Mouse (Mus musculus): ENCODE measurements around the gene Aldh9a1. TPM values are rescaled to one million over a fixed set of nuclear protein-coding genes. Genes with fewer than 3 reads are reported as not detected.
A peak's percentile ranks its signal among the peaks of the same experiment; 100 is the strongest.

Gene Aldh9a1
- polyA plus RNA-seq, 1 experiment from 2014 or later: 30.8 TPM

DNA sequence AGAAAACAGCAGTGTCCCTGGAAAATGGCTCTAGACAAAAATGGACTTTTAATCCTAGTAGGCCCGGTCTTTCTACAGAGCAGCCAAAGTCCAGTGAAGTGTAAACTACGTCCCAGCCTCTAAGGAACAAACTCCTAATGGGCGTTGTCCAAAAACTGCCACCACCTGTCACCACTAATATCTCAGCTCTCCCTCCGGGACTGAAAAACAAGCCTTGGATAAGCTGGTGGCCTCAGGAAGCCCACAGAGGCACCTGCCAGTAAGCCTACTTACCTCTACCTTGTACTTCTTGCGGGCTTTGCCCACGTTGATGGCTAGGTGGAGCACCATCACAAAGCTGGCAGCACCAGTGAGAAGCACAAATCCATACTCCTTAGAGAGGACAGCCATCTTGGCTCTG is 28.2 kb downstream of the Aldh9a1 start:
- H3K27ac ChIP-seq: no peak overlapping the region
- H3K27me3 ChIP-seq (replicated peaks): no peaks in the 10 kb centered on the region; the same call in 1 of the 2 replicates
- no peak overlapping the region for H3K4me3 ChIP-seq
- H3K36me3 ChIP-seq: no peaks in the 10 kb centered on the region; the same call in 1 of the 2 replicates
- WGBS: 75% methylated on average over 6 of the region's 6 CpGs
- no peak overlapping the region for H3K4me2 ChIP-seq (replicated peaks)
- no peak overlapping the region for H3K9ac ChIP-seq
- peaks cover 11% of the 10 kb centered on the region for H3K4me1 ChIP-seq
- H3K9me3 ChIP-seq: no peaks in the 10 kb centered on the region
- ATAC-seq (ENCODE audit: low FRiP score, low read depth): no peak

- no peaks in the 10 kb centered on the region for H3K9me3 ChIP-seq
- WGBS: 79% methylated on average over 5 of the region's 5 CpGs
- H3K4me1 ChIP-seq: peaks cover 6% of the 10 kb centered on the region; the same call in 1 of the 2 replicates
- H3K27me3 ChIP-seq (replicated peaks): no peaks in the 10 kb centered on the region; the same call in 1 of the 2 replicates
- no peak for ATAC-seq (ENCODE audit: low FRiP score, low read depth)
- H3K9ac ChIP-seq: no peak overlapping the region
- H3K4me2 ChIP-seq (replicated peaks): no peak overlapping the region
- no peaks in the 10 kb centered on the region; the same call in 1 of the 2 replicates for H3K36me3 ChIP-seq
- H3K4me3 ChIP-seq: no peak overlapping the region
- H3K27ac ChIP-seq: no peak overlapping the region
Observed at GRCm38 (mm10) chr1:167379751-167380150, 30.0 kb downstream of the Aldh9a1 start.

DNA sequence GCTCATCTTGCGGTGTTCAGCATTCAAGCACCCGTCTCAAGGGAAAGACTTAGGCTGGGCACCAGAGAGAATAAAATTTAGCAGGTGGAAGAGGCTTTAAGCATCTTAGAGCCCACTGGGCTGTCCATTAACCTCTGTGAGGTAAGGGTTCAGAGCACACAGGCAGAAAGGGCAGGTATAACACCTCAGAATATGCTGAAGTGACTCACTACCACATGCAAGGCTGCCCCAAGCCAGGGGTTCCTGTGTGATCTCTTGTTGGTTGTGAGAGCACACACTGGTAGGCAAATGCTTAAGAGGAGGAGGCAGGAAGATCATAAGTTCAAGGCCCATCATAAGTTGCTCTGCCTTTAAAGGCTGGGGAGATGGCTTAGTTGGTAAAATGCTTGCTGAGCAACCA is 30.4 kb downstream of the Aldh9a1 start:
- 88% methylated on average over 2 of the region's 2 CpGs for WGBS
- ATAC-seq (ENCODE audit: low FRiP score, low read depth): no peak
- Histone ChIP-seq H3K27me3 (replicated peaks) (no peaks in the 10 kb centered on the region), H3K4me1 (0 out of 2 replicates have a peak, but pooled peaks cover 6% of the 10 kb centered on the region), H3K9me3 (no peaks in the 10 kb centered on the region), H3K4me3 (no peak overlapping the region), H3K9ac (no peak overlapping the region), H3K27ac (no peak overlapping the region), H3K36me3 (no peaks in the 10 kb centered on the region; the same call in 1 of the 2 replicates), H3K4me2 (replicated peaks) (no peak overlapping the region)

- H3K9ac ChIP-seq: no peak overlapping the region
- no peak overlapping the region for H3K4me2 ChIP-seq (replicated peaks)
- no peak overlapping the region for H3K27ac ChIP-seq
- WGBS: 83% methylated on average over 8 of the region's 8 CpGs
- no peak for ATAC-seq (ENCODE audit: low FRiP score, low read depth)
- 0 out of 2 replicates have a peak, but pooled peaks cover 6% of the 10 kb centered on the region for H3K4me1 ChIP-seq
- no peaks in the 10 kb centered on the region; the same call in 1 of the 2 replicates for H3K36me3 ChIP-seq
- H3K9me3 ChIP-seq: no peaks in the 10 kb centered on the region
- no peak overlapping the region for H3K4me3 ChIP-seq
- no peaks in the 10 kb centered on the region for H3K27me3 ChIP-seq (replicated peaks)
Observed at GRCm38 (mm10) chr1:167381050-167382015, 31.5 kb downstream of the Aldh9a1 start.

DNA sequence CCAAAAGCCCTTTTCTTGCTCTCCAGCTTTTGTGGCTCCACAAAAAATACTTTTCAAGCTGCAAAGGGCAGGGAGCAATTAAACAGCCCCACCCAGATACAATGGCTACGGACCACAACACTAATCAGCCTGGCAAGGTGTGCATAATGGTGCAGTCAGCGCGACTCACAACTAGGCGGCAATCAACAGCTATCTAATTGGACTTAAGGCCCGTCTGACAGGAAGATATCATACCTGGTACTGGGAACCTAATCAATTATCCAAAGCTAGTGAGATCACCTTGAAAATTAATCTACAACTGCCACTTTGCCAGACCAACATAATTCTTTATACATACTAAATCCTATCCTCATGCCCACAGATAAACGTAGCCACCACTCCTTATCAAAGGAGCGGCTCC is 32.5 kb downstream of the Aldh9a1 start:
- Histone ChIP-seq H3K36me3 (no peaks in the 10 kb centered on the region), H3K4me1 (0 out of 2 replicates have a peak, but pooled peaks cover 6% of the 10 kb centered on the region), H3K4me2 (replicated peaks) (no peak overlapping the region), H3K27ac (no peak overlapping the region), H3K9me3 (no peaks in the 10 kb centered on the region), H3K4me3 (no peak overlapping the region), H3K27me3 (replicated peaks) (no peaks in the 10 kb centered on the region), H3K9ac (no peak overlapping the region)
- no peak for ATAC-seq (ENCODE audit: low FRiP score, low read depth)
- WGBS: 77% methylated on average over 7 of the region's 7 CpGs

GRCm38 (mm10) chr1:167382763-167383162 is 33.0 kb downstream of the Aldh9a1 start:
- no peaks in the 10 kb centered on the region for H3K27me3 ChIP-seq (replicated peaks)
- no peak overlapping the region for H3K4me2 ChIP-seq (replicated peaks)
- H3K4me3 ChIP-seq: no peak overlapping the region
- 0 out of 2 replicates have a peak, but pooled peaks cover 6% of the 10 kb centered on the region for H3K4me1 ChIP-seq
- WGBS: 64% methylated on average over 5 of the region's 5 CpGs
- no peaks in the 10 kb centered on the region for H3K9me3 ChIP-seq
- no peaks in the 10 kb centered on the region for H3K36me3 ChIP-seq
- no peak for ATAC-seq (ENCODE audit: low FRiP score, low read depth)
- H3K27ac ChIP-seq: no peak overlapping the region
- no peak overlapping the region for H3K9ac ChIP-seq

- no peaks in the 10 kb centered on the region for H3K27me3 ChIP-seq (replicated peaks)
- no peak overlapping the region for H3K27ac ChIP-seq
- no peaks in the 10 kb centered on the region for H3K9me3 ChIP-seq
- WGBS: 73% methylated on average over 5 of the region's 5 CpGs
- 0 out of 2 replicates have a peak, but pooled peaks have one; percentile 50 for ATAC-seq (ENCODE audit: low FRiP score, low read depth)
- no peak overlapping the region for H3K4me3 ChIP-seq
- 0 out of 2 replicates have a peak, but pooled peaks cover 6% of the 10 kb centered on the region for H3K4me1 ChIP-seq
- no peaks in the 10 kb centered on the region for H3K36me3 ChIP-seq
- no peak overlapping the region for H3K4me2 ChIP-seq (replicated peaks)
- H3K9ac ChIP-seq: no peak overlapping the region
Observed at GRCm38 (mm10) chr1:167383178-167383577, 33.4 kb downstream of the Aldh9a1 start.

- ATAC-seq (ENCODE audit: low FRiP score, low read depth): no peak
- Histone ChIP-seq H3K36me3 (no peaks in the 10 kb centered on the region), H3K27ac (no peak overlapping the region), H3K4me1 (0 out of 2 replicates have a peak, but pooled peaks cover 6% of the 10 kb centered on the region), H3K4me3 (no peak overlapping the region), H3K9me3 (no peaks in the 10 kb centered on the region), H3K9ac (no peak overlapping the region), H3K4me2 (replicated peaks) (no peak overlapping the region), H3K27me3 (replicated peaks) (0 out of 2 replicates have a peak, but pooled peaks cover 4% of the 10 kb centered on the region)
- 87% methylated on average over 3 of the region's 3 CpGs for WGBS
Observed at GRCm38 (mm10) chr1:167384156-167384555, 34.4 kb downstream of the Aldh9a1 start.

DNA sequence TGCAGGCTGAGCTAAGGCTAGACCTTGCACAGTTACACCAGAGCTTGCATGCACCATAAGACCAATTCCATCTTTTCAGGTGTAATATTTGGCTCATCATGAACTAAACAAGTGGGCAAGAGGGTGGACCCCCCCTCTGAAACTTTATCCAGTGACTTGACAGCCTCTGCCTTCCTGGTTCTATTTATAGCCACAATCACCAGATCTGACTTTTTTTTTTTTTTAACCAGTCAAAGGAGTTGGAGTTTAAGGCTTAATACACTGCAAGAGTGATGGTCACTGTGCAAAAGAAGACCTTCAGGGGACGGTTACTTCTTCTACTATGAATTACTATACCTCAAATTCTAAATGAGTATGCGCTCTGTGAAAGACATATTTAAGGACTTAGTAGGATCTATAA is 35.4 kb downstream of the Aldh9a1 start:
- H3K27me3 ChIP-seq (replicated peaks): 0 out of 2 replicates have a peak, but pooled peaks cover 4% of the 10 kb centered on the region
- no peaks in the 10 kb centered on the region for H3K9me3 ChIP-seq
- ATAC-seq (ENCODE audit: low FRiP score, low read depth): no peak
- no peak overlapping the region for H3K9ac ChIP-seq
- no peak overlapping the region for H3K4me3 ChIP-seq
- H3K4me1 ChIP-seq: 0 out of 2 replicates have a peak, but pooled peaks cover 6% of the 10 kb centered on the region
- WGBS: 90% methylated on average over 2 of the region's 2 CpGs
- H3K4me2 ChIP-seq (replicated peaks): no peak overlapping the region
- no peak overlapping the region for H3K27ac ChIP-seq
- H3K36me3 ChIP-seq: no peaks in the 10 kb centered on the region

GRCm38 (mm10) chr1:167385636-167386035 is 35.8 kb downstream of the Aldh9a1 start:
- Histone ChIP-seq H3K9ac (no peak overlapping the region), H3K4me2 (replicated peaks) (no peak overlapping the region), H3K36me3 (no peaks in the 10 kb centered on the region), H3K27me3 (replicated peaks) (0 out of 2 replicates have a peak, but pooled peaks cover 4% of the 10 kb centered on the region), H3K27ac (no peak overlapping the region), H3K9me3 (no peaks in the 10 kb centered on the region), H3K4me1 (0 out of 2 replicates have a peak, but pooled peaks cover 6% of the 10 kb centered on the region), H3K4me3 (no peak overlapping the region)
- 83% methylated on average over 5 of the region's 5 CpGs for WGBS
- no peak for ATAC-seq (ENCODE audit: low FRiP score, low read depth)

DNA sequence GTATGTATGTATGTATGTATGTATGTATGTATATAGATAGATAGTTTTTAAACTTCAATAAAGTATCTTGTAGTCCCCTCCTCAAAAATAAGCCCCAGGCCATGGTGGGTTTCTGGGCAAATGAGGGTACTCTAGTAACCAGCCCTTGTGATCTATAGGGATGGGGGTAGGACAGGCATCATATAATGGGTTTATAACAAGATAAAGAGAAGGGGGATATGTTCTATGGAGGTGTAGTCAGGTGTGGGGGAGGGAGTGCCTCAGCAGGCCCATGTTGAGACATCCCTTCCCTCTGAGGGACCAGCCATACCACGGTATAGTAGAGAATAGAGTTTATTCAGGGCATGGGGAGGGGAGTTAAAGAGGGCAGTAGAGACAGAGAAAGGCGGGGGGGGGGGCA is 36.7 kb downstream of the Aldh9a1 start:
- 0 out of 2 replicates have a peak, but pooled peaks cover 4% of the 10 kb centered on the region for H3K27me3 ChIP-seq (replicated peaks)
- H3K36me3 ChIP-seq: no peaks in the 10 kb centered on the region
- no peak for ATAC-seq (ENCODE audit: low FRiP score, low read depth)
- WGBS: 55% methylated on average over 2 of the region's 2 CpGs
- H3K4me2 ChIP-seq (replicated peaks): no peak overlapping the region
- H3K9ac ChIP-seq: no peak overlapping the region
- no peak overlapping the region for H3K4me3 ChIP-seq
- 0 out of 2 replicates have a peak, but pooled peaks cover 6% of the 10 kb centered on the region for H3K4me1 ChIP-seq
- no peak overlapping the region for H3K27ac ChIP-seq
- H3K9me3 ChIP-seq: no peaks in the 10 kb centered on the region

DNA sequence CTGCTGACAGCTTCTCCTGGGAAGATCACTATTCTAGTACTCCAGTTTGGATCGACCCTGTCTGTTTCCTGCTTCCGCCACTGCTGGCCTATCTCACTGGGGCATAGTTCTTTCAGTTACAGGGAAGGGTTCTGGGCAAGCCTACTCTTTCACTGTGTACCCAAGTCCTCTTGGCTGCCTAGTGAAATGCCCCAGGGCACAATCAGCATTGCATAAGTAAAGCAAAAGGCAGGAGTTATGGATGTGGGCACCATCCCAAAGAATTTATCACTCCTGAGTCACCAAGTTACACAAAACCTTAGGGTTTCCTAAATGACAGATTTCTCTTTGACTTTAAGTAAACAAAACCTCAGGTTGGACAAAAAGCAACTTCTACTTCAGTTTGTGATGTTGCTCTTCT is 37.5 kb downstream of the Aldh9a1 start:
- ATAC-seq (ENCODE audit: low FRiP score, low read depth): no peak
- H3K27me3 ChIP-seq (replicated peaks): peaks cover 8% of the 10 kb centered on the region; the same call in 1 of the 2 replicates
- WGBS: 85% methylated on average over 2 of the region's 2 CpGs

More for the DNA sequence above, 37.5 kb downstream of the Aldh9a1 start:
- Histone ChIP-seq H3K4me1 (0 out of 2 replicates have a peak, but pooled peaks cover 6% of the 10 kb centered on the region), H3K9me3 (no peaks in the 10 kb centered on the region), H3K27ac (no peak overlapping the region), H3K36me3 (no peaks in the 10 kb centered on the region), H3K4me2 (replicated peaks) (no peak overlapping the region), H3K9ac (no peak overlapping the region), H3K4me3 (no peak overlapping the region)
